Mouse (Mus musculus) myocyte (in vitro differentiated cells): ENCODE data around the gene Hoxc12. TPM values are rescaled to one million over a fixed set of nuclear protein-coding genes. Genes with fewer than 3 reads are reported as not detected.
A peak's percentile ranks its signal among the peaks of the same experiment; 100 is the strongest.

Source experiments
- H3K27me3 ChIP-seq: one replicate; pipeline ENCODE4 v1.6.1; 2011; ENCODE audit not compliant: control insufficient read depth, insufficient read depth, insufficient read length
- H3K36me3 ChIP-seq: one replicate; pipeline ENCODE4 v1.6.1; 2011; ENCODE audit not compliant: control insufficient read depth, insufficient read depth
- H3K4me2 ChIP-seq: one replicate; pipeline ENCODE4 v1.6.1; 2011; ENCODE audit warnings: low read depth, control low read depth
- H3K4me3 ChIP-seq: one replicate; pipeline ENCODE4 v1.5.1; 2011; ENCODE audit warnings: mild to moderate bottlenecking, control low read depth, moderate library complexity
- H3K79me2 ChIP-seq: one replicate; pipeline ENCODE4 v1.6.1; 2011; ENCODE audit not compliant: control insufficient read depth, insufficient read depth
- H3ac ChIP-seq: one replicate; pipeline ENCODE4 v1.6.1; 2011; ENCODE audit not compliant: control insufficient read depth, insufficient read length
- CEBPB ChIP-seq: IDR thresholded peaks from 2 replicates; pipeline ENCODE4 v1.6.1; 2011; ENCODE audit warnings: mild to moderate bottlenecking, moderate library complexity; ENCODE audit not compliant: poor library complexity, insufficient read depth, severe bottlenecking
- E2F4 ChIP-seq: IDR thresholded peaks from one replicate; pipeline ENCODE4 v1.6.1; 2011; ENCODE audit warnings: mild to moderate bottlenecking, control low read depth, moderate library complexity; ENCODE audit not compliant: insufficient read depth
- MAX ChIP-seq: IDR thresholded peaks from one replicate; pipeline ENCODE4 v1.6.1; 2011; ENCODE audit warnings: low read depth, mild to moderate bottlenecking, control low read depth
- MYOD1 ChIP-seq, 3 experiments: IDR thresholded peaks; one replicate each; pipeline ENCODE4 v1.6.1; 2011; ENCODE audit warnings: control low read depth in 2 of 3, low read depth in 2 of 3, mild to moderate bottlenecking in 2 of 3, moderate library complexity in 1 of 3; ENCODE audit not compliant: insufficient read length in 2 of 3, control insufficient read depth in 1 of 3
- MYOG ChIP-seq, 3 experiments: IDR thresholded peaks; one replicate each; pipeline ENCODE4 v1.6.1; 2011; ENCODE audit warnings: control low read depth in 2 of 3, low read depth in 2 of 3, mild to moderate bottlenecking in 2 of 3; ENCODE audit not compliant: insufficient read length in 2 of 3, control insufficient read depth in 1 of 3, insufficient read depth in 1 of 3
- POLR2A ChIP-seq: IDR thresholded peaks from one replicate; pipeline ENCODE4 v1.6.1; 2011; ENCODE audit warnings: low read depth, mild to moderate bottlenecking, control low read depth, moderate library complexity; ENCODE audit not compliant: insufficient read length
- POLR2AphosphoS2 ChIP-seq: IDR thresholded peaks from one replicate; pipeline ENCODE4 v1.6.1; 2011; ENCODE audit warnings: low read depth, control low read depth; ENCODE audit not compliant: insufficient read length
- REST ChIP-seq: IDR thresholded peaks from one replicate; pipeline ENCODE4 v1.6.1; 2011; ENCODE audit warnings: mild to moderate bottlenecking, control low read depth, moderate library complexity; ENCODE audit not compliant: insufficient read depth, insufficient read length
- SRF ChIP-seq: IDR thresholded peaks from one replicate; pipeline ENCODE4 v1.6.1; 2011; ENCODE audit warnings: low read depth; ENCODE audit not compliant: control insufficient read depth, insufficient read length
- TCF12 ChIP-seq: IDR thresholded peaks from one replicate; pipeline ENCODE4 v1.6.1; 2011; ENCODE audit warnings: mild to moderate bottlenecking, control low read depth; ENCODE audit not compliant: poor library complexity, insufficient read depth, severe bottlenecking
- TCF3 ChIP-seq: IDR thresholded peaks from one replicate; pipeline ENCODE4 v1.6.1; 2011; ENCODE audit warnings: low read depth, control low read depth; ENCODE audit not compliant: insufficient read length
- USF1 ChIP-seq: IDR thresholded peaks from one replicate; pipeline ENCODE4 v1.6.1; 2011; ENCODE audit warnings: low read depth, mild to moderate bottlenecking, control low read depth, moderate library complexity
- polyA plus RNA-seq: library from polyadenylated mRNA; unstranded; fragments of >200 nt; fragmentation: generic; extraction: Trizol; gene quantifications from one replicate; pipeline ENCODE4 v1.2.1, GENCODE M21; 2012; ENCODE audit warnings: missing spikeins

The Hoxc12 gene
- polyA plus RNA-seq, 1 experiment = 5.6 TPM

DNA sequence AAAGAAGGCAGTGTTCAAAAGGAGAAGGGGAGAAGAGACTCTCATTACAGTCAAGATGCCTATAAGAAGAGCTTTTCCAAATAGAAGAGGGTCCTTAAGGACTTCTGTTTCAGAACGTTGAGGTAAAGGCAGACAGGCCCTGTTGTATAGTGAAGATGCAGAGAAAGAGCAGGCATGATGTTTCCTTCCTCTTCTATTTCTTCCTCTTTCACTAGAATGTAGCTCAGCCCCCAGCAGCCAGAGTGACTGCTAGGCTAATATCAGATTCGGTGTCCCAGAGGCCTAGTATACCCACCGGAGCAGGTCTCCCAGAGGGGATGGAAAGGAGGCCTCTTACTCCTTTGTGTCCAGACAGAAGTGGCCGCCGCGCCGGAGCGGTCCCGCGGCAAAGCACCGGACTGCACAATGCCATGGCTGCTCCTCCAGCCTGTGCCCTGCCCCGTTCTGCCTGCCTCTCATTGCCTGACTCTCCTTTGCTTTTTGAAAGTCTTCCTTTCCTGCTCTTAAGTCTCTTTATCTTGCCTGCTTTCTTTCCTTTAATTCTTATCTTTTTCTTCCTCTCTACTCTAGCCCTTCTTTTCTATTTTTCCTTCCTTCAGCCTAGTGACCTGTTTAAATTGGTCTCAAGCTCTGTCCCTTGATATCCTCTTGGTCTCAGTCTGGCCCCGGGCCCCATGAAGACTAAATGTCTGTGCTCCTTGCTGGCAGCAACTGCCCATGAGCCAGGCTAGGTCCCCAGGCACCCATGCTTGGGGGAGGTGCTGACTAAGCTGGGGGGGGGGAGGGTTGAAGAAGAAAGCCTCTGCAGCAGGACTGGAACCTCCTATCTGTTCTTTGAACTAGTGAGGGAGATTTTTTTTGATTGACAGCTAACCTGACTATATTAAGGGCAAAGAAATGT, 42.3 kb downstream of the Hoxc12 start:
- no peaks in the 10 kb centered on the region for H3K27me3 ChIP-seq
- peak overlapping the region; percentile 92 for H3K4me3 ChIP-seq
- H3K79me2 ChIP-seq = peaks cover 99% of the 10 kb centered on the region
- TF ChIP-seq TCF3 (no peak), TCF12 (no peak), POLR2A (peak; percentile 39), SRF (no peak), USF1 (no peak), MYOG (IDR thresholded peaks at IDR 0.05; ENCODE audit: control insufficient read depth in 1 of 3, insufficient read depth in 1 of 3, insufficient read length in 2 of 3, low read depth in 2 of 3) (no peak), REST (no peak), CEBPB (no peak)
- H3K4me2 ChIP-seq = peak overlapping the region; percentile 95
- H3K36me3 ChIP-seq = no peaks in the 10 kb centered on the region
- peak overlapping the region; percentile 64 for H3ac ChIP-seq

DNA sequence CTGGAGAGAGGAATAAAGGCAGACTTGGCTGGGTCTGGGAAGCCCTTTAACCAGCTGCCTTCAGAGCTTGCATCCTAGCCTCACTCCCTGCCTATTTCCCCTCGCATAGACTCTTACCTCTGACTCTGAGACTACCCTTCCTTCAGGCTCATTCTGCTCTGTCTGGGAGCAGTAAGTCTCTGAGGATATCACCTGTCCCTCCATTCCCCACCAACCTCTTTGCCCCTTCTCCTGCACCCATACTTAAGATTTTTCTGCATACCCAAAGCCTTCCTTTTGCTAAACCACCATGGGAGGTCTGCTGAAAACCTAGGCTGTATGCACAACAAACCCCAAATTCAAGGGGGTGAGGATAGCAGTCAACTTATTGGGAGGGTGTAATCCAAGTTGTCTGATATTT, 43.4 kb downstream of the Hoxc12 start:
- H3K79me2 ChIP-seq = peaks cover 99% of the 10 kb centered on the region
- H3ac ChIP-seq = peak overlapping the region; percentile 59
- TF ChIP-seq MYOD1 (IDR thresholded peaks at IDR 0.05; ENCODE audit: control insufficient read depth in 1 of 3, insufficient read length in 2 of 3, low read depth in 2 of 3) (no peak), E2F4 (no peak), SRF (no peak), POLR2A (no peak)
- peak overlapping the region; percentile 92 for H3K4me3 ChIP-seq
- H3K36me3 ChIP-seq = no peaks in the 10 kb centered on the region
- no peaks in the 10 kb centered on the region for H3K27me3 ChIP-seq
- peak overlapping the region; percentile 95 for H3K4me2 ChIP-seq

GRCm38 (mm10) chr15:102980352-102980751, 43.8 kb downstream of the Hoxc12 start:
- TF ChIP-seq POLR2A = no peak
- TF ChIP-seq REST = no peak
- no peak for TF ChIP-seq TCF12
- no peak for TF ChIP-seq MAX
- TF ChIP-seq MYOG (IDR thresholded peaks at IDR 0.05; ENCODE audit: control insufficient read depth in 1 of 3, insufficient read depth in 1 of 3, insufficient read length in 2 of 3, low read depth in 2 of 3) = no peak
- no peak for TF ChIP-seq USF1
- no peak for TF ChIP-seq MYOD1 (IDR thresholded peaks at IDR 0.05; ENCODE audit: control insufficient read depth in 1 of 3, insufficient read length in 2 of 3, low read depth in 2 of 3)
- no peak for TF ChIP-seq POLR2AphosphoS2
- TF ChIP-seq TCF3 = no peak
- TF ChIP-seq E2F4 = no peak
- TF ChIP-seq SRF = no peak
- TF ChIP-seq CEBPB = no peak
- peak overlapping the region; percentile 95 for H3K4me2 ChIP-seq
- no peaks in the 10 kb centered on the region for H3K36me3 ChIP-seq
- peaks cover 99% of the 10 kb centered on the region for H3K79me2 ChIP-seq
- H3K27me3 ChIP-seq = no peaks in the 10 kb centered on the region
- peak overlapping the region; percentile 92 for H3K4me3 ChIP-seq
- H3ac ChIP-seq = peak overlapping the region; percentile 59

- Histone ChIP-seq H3ac (peak overlapping the region; percentile 59), H3K36me3 (no peaks in the 10 kb centered on the region)
These were observed 44.4 kb downstream of the Hoxc12 start for GRCm38 (mm10) chr15:102980912-102981311.

More at GRCm38 (mm10) chr15:102980912-102981311, 44.4 kb downstream of the Hoxc12 start:
- Histone ChIP-seq H3K27me3 (no peaks in the 10 kb centered on the region), H3K79me2 (peaks cover 95% of the 10 kb centered on the region), H3K4me3 (peak overlapping the region; percentile 92), H3K4me2 (peak overlapping the region; percentile 95)
- TF ChIP-seq CEBPB (no peak), POLR2A (peak; percentile 7)
